Mouse (Mus musculus): ENCODE data around the gene Sh3bgrl. TPM values are rescaled to one million over a fixed set of nuclear protein-coding genes. Genes with fewer than 3 reads are reported as not detected.
A peak's percentile ranks its signal among the peaks of the same experiment; 100 is the strongest.

Sh3bgrl gene
- polyA plus RNA-seq, 1 experiment from 2014 or later: 80.1 TPM

DNA sequence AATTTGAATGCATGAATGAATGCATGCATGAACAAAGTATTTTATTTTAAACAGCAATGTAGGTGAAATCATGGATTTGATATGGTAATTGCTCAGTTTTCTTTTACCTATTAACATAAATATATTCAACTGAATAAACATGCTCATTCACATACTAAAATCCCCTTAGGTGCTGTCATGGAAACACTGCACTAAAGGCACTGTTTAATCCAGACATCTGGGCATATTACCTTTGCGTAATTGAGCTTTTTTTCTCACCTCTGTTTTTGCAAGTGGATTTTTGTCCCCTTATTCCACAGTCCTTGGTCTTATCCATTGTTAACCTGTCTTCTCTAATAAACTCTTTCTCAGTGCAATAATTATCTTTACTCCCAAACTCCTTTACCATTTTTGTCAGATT is 17.7 kb downstream of the Sh3bgrl start:
- Histone ChIP-seq H3K4me2 (no peak overlapping the region), H3K4me1 (peaks cover 6% of the 10 kb centered on the region), H3K27me3 (replicated peaks) (no peaks in the 10 kb centered on the region), H3K36me3 (no peaks in the 10 kb centered on the region), H3K9me3 (no peaks in the 10 kb centered on the region), H3K9ac (no peak overlapping the region), H3K27ac (replicated peaks) (no peak overlapping the region), H3K4me3 (no peak overlapping the region)
- WGBS: 78% methylated on average over 1 of the region's 1 CpGs
- ATAC-seq (ENCODE audit: extremely low read depth, insufficient number of reproducible peaks, low FRiP score, low TSS enrichment): no peak

DNA sequence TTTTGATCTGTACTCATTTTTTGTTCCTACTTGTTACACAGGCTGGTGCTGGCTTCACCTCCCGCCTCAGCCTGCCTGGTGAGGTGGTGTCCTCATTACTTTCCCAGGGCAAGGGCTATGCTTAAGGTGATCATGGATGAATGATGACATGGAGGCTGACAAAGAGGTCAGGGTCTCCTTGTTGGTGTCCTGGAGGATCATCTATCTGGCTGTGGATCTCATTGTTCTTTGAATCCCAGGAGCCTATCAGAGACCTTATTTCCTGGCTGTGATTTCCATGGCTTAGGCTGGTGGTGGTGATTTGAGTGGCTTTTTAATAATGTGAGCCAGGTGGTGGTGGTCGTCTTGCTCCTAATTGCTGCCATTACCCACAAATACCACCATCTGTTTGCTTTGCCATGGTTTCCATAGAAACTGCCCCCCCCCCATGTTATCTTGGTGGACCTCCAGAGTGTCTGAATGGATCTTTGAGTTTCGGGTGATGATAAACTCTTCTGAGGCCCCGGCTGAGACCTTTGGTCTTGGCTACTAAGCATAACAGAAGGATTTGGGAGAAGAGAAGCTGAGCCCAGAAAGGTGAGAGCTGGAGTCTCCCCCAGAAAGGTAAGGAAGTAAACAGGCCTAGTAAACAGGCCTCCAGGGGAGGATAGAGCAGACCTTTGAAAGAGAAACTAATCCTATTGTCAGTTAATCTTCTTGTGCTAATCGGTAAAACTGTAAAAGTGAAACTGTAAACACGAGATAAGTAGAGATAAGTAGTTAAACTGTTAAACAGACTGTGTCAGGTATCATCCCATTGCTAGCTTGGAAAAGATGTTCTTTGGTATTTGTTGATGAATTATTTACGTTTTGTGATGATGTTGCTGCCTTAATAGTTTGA is 18.5 kb downstream of the Sh3bgrl start:
- H3K9ac ChIP-seq: no peak overlapping the region
- peak overlapping the region; percentile 28 for H3K4me2 ChIP-seq
- no peak overlapping the region for H3K4me3 ChIP-seq
- H3K27me3 ChIP-seq (replicated peaks): no peaks in the 10 kb centered on the region
- no peak overlapping the region for H3K27ac ChIP-seq (replicated peaks)
- H3K36me3 ChIP-seq: no peaks in the 10 kb centered on the region
- peaks cover 6% of the 10 kb centered on the region for H3K4me1 ChIP-seq
- ATAC-seq (ENCODE audit: extremely low read depth, insufficient number of reproducible peaks, low FRiP score, low TSS enrichment): no peak
- H3K9me3 ChIP-seq: no peaks in the 10 kb centered on the region
- 27% methylated on average over 7 of the region's 7 CpGs for WGBS

DNA sequence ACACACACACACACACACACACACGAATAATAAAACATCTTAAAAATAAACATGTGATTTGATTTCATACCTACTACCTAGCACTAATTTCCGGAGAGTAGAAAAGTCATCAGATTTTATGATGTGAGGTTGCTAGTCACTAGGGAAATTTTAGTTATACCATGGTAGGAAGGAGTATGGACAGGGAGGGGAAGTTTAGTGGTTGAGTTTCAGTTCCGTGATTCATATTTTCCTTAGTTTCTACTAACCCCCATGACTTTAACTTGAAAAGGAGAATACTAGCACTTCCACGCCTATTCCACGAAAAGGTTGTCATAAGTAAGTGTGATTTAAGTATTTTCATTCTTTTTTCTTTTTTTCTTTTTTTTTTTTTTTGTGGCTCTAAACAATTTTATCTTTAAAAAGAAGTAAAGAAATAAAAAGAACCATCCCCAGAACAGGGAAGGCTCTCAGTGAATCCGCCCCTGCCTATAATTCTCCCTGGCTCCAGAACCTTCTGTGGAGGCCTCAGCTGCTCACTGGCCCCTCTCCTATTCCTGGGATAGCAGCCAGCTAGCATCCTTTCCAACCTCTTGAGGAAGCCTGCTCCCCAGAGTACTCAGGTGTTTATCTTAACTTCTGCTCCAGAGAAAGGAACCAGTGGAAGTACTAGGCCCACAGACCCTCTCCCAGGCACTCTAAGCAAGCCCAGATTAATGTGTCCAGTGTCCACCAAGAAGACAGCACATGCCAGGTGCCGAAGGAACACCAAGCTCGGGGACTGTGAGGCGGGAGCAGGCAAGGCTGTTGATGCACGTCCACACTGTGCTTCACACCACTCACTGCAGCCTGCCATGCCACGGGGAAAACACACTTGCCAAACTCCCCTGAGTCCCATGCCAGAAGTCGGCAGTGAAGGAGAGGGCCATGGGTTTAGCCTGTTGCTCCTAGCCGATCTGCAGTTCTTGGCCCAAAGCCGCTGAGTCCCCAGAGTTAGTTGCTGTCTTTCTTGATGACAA is 25.0 kb downstream of the Sh3bgrl start:
- no peak for ATAC-seq (ENCODE audit: extremely low read depth, insufficient number of reproducible peaks, low FRiP score, low TSS enrichment)
- Histone ChIP-seq H3K9me3 (no peaks in the 10 kb centered on the region), H3K4me2 (no peak overlapping the region), H3K9ac (no peak overlapping the region), H3K27me3 (replicated peaks) (no peaks in the 10 kb centered on the region), H3K27ac (replicated peaks) (no peak overlapping the region), H3K36me3 (no peaks in the 10 kb centered on the region), H3K4me1 (peaks cover 23% of the 10 kb centered on the region), H3K4me3 (no peak overlapping the region)
- whole genome bisulfite sequencing: 68% methylated on average over 14 of the region's 14 CpGs

DNA sequence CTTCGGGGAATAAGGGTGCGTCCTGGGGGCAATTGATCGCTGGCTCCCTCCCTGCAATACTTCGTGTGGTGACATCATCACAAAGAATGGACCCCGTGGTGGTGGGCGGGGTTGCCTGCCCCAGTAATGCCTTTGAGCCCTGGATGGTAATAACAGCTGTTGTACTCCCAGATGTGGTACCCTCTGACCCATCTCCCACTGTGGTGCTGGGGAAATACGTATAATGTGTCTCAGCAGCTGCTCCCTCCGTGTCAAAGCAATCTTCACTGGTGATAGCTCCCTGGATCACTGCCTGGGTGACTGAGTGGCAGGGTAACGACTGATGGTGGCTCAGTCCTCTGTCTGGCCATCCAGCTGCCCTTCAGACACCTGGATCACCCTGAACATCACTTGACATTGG is 26.0 kb downstream of the Sh3bgrl start:
- Histone ChIP-seq H3K9me3 (no peaks in the 10 kb centered on the region), H3K4me2 (no peak overlapping the region), H3K4me1 (peaks cover 23% of the 10 kb centered on the region), H3K36me3 (no peaks in the 10 kb centered on the region), H3K27ac (replicated peaks) (no peak overlapping the region), H3K4me3 (no peak overlapping the region), H3K27me3 (replicated peaks) (no peaks in the 10 kb centered on the region), H3K9ac (no peak overlapping the region)
- WGBS: 43% methylated on average over 9 of the region's 9 CpGs
- no peak for ATAC-seq (ENCODE audit: extremely low read depth, insufficient number of reproducible peaks, low FRiP score, low TSS enrichment)

DNA sequence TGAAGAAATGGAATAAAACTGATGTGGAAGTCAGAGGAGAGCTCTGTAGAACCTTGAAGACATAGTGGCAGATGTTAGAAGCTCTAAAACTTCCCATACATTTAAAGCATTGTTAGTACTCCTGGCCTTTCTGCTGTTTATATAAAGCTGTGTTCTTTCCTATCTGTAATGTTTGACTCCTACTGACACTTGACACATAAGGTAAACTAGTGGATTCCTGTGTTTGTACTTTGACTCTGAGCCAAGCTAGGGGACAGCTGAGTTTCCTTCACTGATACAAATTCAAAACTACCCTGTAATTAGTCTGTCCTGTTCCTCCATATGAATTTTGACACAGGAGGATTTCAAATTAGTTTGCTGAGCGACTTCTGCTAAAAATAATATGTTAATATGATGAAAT is 27.5 kb downstream of the Sh3bgrl start:
- H3K4me1 ChIP-seq: peaks cover 29% of the 10 kb centered on the region

DNA sequence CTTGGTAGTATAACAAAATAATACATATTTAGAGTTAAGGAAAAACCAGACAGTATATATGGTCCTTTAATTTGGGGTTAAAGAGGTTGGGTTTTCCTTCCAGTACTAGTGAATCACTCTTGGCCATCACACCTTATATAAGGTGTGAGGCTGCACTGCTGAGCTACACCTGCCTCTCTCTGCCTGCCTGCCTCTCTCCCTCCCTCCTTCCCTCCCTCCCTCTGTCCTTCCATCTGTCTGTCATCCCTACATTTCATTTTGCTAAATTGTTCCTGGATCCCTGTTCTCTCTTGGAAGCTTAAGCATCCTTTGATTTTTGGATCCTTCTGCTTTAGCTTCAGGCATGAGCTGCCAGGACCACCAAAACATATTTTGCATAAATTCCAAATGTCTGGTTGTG is 28.6 kb downstream of the Sh3bgrl start:
- no peaks in the 10 kb centered on the region for H3K9me3 ChIP-seq
- no peak for ATAC-seq (ENCODE audit: extremely low read depth, insufficient number of reproducible peaks, low FRiP score, low TSS enrichment)
- no peaks in the 10 kb centered on the region for H3K36me3 ChIP-seq
- H3K27ac ChIP-seq (replicated peaks): no peak overlapping the region
- no peak overlapping the region for H3K4me2 ChIP-seq
- no peak overlapping the region for H3K4me3 ChIP-seq
- no peak overlapping the region for H3K9ac ChIP-seq
- H3K27me3 ChIP-seq (replicated peaks): no peaks in the 10 kb centered on the region
- peaks cover 33% of the 10 kb centered on the region for H3K4me1 ChIP-seq

More for the DNA sequence above, 27.5 kb downstream of the Sh3bgrl start:
- no peak overlapping the region for H3K9ac ChIP-seq
- no peak overlapping the region for H3K4me2 ChIP-seq
- H3K9me3 ChIP-seq: no peaks in the 10 kb centered on the region
- WGBS: 50% methylated on average over 1 of the region's 1 CpGs
- H3K4me3 ChIP-seq: no peak overlapping the region
- ATAC-seq (ENCODE audit: extremely low read depth, insufficient number of reproducible peaks, low FRiP score, low TSS enrichment): no peak
- H3K36me3 ChIP-seq: no peaks in the 10 kb centered on the region
- H3K27me3 ChIP-seq (replicated peaks): no peaks in the 10 kb centered on the region
- no peak overlapping the region; the same call in 1 of the 2 replicates for H3K27ac ChIP-seq (replicated peaks)

DNA sequence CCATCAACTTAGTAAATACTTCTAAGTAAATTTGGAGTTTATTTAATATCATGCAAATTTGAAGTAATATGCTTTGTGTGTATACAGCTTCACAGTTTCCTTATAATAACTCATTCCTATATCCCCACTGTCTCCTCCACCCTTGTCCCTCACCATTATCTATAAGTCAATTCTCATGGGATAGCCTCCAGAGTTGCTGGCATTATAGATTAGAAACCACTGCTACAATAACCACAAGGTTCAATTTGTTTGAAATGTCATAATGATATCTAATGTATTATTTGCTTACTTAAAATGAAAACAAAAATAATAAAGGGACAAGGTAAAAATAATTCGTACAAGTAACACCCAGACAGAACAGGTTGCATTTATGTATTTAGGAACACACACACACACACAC is 31.7 kb downstream of the Sh3bgrl start:
- Histone ChIP-seq H3K36me3 (no peaks in the 10 kb centered on the region), H3K27me3 (replicated peaks) (no peaks in the 10 kb centered on the region), H3K4me3 (no peak overlapping the region), H3K27ac (replicated peaks) (no peak overlapping the region), H3K9ac (no peak overlapping the region), H3K9me3 (no peaks in the 10 kb centered on the region), H3K4me1 (peaks cover 20% of the 10 kb centered on the region), H3K4me2 (no peak overlapping the region)
- ATAC-seq (ENCODE audit: extremely low read depth, insufficient number of reproducible peaks, low FRiP score, low TSS enrichment): no peak
- WGBS: 68% methylated on average over 1 of the region's 1 CpGs

DNA sequence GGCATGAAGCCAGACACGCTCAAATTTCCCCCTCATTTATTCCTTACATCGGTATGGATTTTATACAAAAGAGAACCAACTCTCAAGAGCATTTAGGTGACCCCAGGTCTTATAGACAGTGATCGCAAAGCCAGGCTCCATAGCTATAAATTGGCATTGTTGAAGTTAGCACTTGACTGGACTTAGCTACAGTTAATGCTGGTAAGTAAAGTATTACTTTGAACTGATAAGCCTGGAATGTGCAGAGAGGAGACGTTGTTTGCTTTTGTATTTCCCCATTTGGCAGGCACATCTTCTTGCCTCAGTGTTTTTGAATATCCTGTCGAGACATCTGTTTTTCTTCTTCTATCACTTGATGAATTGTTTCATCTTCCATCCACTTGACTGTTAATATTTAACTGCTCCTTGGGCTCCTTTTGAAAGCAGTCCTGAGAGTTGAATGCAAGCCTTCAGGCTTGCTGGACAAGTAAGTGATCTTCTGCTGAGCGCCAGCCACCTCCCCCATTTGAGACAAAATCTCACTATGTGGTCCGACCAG is 32.5 kb downstream of the Sh3bgrl start:
- Histone ChIP-seq H3K9me3 (no peaks in the 10 kb centered on the region), H3K9ac (no peak overlapping the region), H3K27ac (replicated peaks) (0 out of 2 replicates have a peak overlapping the region, but pooled peaks have one; percentile 12), H3K4me2 (no peak overlapping the region; the same call in 1 of the 2 replicates), H3K4me1 (peaks cover 13% of the 10 kb centered on the region; the same call in 1 of the 2 replicates), H3K4me3 (no peak overlapping the region), H3K36me3 (no peaks in the 10 kb centered on the region), H3K27me3 (replicated peaks) (no peaks in the 10 kb centered on the region)
- ATAC-seq (ENCODE audit: extremely low read depth, insufficient number of reproducible peaks, low FRiP score, low TSS enrichment): no peak
- 38% methylated on average over 7 of the region's 7 CpGs for WGBS

DNA sequence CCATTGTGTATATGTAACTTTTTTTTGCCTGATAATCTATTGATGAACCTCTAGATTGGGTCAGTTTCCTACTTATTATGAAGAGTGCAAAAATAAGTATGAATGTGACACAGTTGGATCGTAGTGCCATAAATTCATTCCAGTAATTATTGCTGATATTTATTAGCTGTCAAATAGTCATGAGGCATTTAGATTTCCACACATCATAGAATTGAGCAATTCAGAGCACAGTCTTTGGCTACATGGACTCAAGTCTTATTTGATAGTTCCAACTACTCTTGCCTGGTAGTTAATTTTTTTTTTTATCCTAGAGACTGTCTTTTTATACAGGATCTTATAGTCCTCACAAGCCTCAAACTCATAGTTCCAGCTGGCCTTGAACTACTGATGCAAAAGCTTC is 34.9 kb downstream of the Sh3bgrl start:
- H3K27me3 ChIP-seq (replicated peaks): no peaks in the 10 kb centered on the region
- ATAC-seq (ENCODE audit: extremely low read depth, insufficient number of reproducible peaks, low FRiP score, low TSS enrichment): no peak
- no peak overlapping the region for H3K9ac ChIP-seq
- no peaks in the 10 kb centered on the region for H3K9me3 ChIP-seq
- H3K27ac ChIP-seq (replicated peaks): no peak overlapping the region
- peaks cover 10% of the 10 kb centered on the region; the same call in 1 of the 2 replicates for H3K4me1 ChIP-seq
- H3K4me3 ChIP-seq: no peak overlapping the region
- H3K4me2 ChIP-seq: no peak overlapping the region
- H3K36me3 ChIP-seq: no peaks in the 10 kb centered on the region
- 78% methylated on average over 1 of the region's 1 CpGs for WGBS

DNA sequence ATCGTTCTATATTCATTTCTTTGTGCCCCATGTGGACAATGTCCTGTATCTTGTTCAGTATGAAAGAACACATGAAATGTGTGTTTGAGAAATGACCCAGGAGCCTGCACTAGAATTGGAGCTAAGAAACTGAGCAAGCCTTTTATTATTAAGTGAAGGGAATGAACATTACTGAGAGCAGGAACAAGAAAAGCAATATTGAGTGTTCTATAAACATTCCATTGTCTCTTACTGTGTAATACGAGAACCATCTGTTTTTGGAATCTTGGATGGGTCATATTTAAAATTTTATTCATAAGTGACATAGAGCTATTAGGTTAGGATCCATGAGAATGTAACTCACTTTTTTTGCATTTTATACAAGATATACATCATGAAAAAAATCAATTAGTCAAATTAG is 36.7 kb downstream of the Sh3bgrl start:
- WGBS: 73% methylated on average over 2 of the region's 2 CpGs
- Histone ChIP-seq H3K4me2 (no peak overlapping the region), H3K4me3 (no peak overlapping the region), H3K27ac (replicated peaks) (no peak overlapping the region), H3K9me3 (no peaks in the 10 kb centered on the region), H3K9ac (no peak overlapping the region), H3K4me1 (peaks cover 12% of the 10 kb centered on the region), H3K36me3 (no peaks in the 10 kb centered on the region), H3K27me3 (replicated peaks) (no peaks in the 10 kb centered on the region)
- ATAC-seq (ENCODE audit: extremely low read depth, insufficient number of reproducible peaks, low FRiP score, low TSS enrichment): no peak

DNA sequence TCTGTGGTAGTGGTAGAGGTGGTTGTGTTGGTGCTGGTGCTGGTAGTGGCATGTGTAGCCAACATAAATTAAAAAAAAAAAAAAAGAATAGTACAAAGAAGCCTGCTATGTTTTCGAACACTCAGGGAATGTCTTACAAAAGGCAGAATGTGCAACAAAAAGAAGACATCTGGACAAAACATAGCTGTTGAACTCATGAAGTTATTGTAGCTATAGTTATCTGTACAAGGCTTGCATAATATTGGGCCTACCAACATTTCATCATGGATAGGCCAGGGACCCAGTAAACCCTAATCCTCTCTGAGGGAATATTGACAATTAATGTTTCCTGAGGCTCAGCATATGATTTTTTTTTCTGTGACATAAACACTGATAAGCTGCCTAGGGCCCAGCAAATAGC is 37.3 kb downstream of the Sh3bgrl start:
- peaks cover 13% of the 10 kb centered on the region for H3K4me1 ChIP-seq
- no peak overlapping the region for H3K27ac ChIP-seq (replicated peaks)
- H3K9me3 ChIP-seq: no peaks in the 10 kb centered on the region
- no peak overlapping the region for H3K4me3 ChIP-seq
- no peaks in the 10 kb centered on the region for H3K36me3 ChIP-seq
- WGBS: 77% methylated on average over 1 of the region's 1 CpGs
- H3K4me2 ChIP-seq: no peak overlapping the region
- H3K9ac ChIP-seq: no peak overlapping the region
- no peak for ATAC-seq (ENCODE audit: extremely low read depth, insufficient number of reproducible peaks, low FRiP score, low TSS enrichment)
- no peaks in the 10 kb centered on the region for H3K27me3 ChIP-seq (replicated peaks)
